Mouse (Mus musculus): ENCODE results near the gene Gabpb1.

- TF ChIP-seq CTCF (IDR thresholded peaks at IDR 0.05; ENCODE audit: control insufficient read depth, insufficient read depth, insufficient replicate concordance, low read depth, low read length) (no peak), POLR2A (IDR thresholded peaks at IDR 0.05; ENCODE audit: control insufficient read depth, low read depth, low read length) (no peak)
These were observed 2.6 kb downstream of the Gabpb1 start for GRCm38 (mm10) chr2:126673317-126674242.

Data from testis, adult 2 months (tissue).